Mouse (Mus musculus) 3134 (cell line): ENCODE results near the gene Scgb1b2.

Experiments used
- DNase-seq: peaks from one replicate; pipeline ENCODE4 v3.0.0-alpha.2; 2011; ENCODE audit warnings: low spot score; ENCODE audit not compliant: insufficient read length; ENCODE audit errors: extremely low read depth

Scgb1b2 gene

GRCm38 (mm10) chr7:31291721-31292120, at the start of gene Scgb1b2:
Scgb1b2 (minus strand) TSS chr7:31291821.
- no peak for DNase-seq

- no peak for DNase-seq
Measured at GRCm38 (mm10) chr7:31290208-31290607, 1.4 kb downstream of the Scgb1b2 start, which contains the start of gene Scgb2b2. Scgb2b2 (plus strand) TSS chr7:31290508.
